Mouse (Mus musculus) kidney, postnatal 4 days (tissue): ENCODE measurements around the gene Slc31a1.

Experiments used
- DNase-seq, 2 experiments: peaks; one replicate each; pipeline ENCODE4 v3.0.0; 2021; ENCODE audit warnings: mixed read lengths in 2 of 2

Gene Slc31a1

GRCm38 (mm10) chr4:62360088-62360804, at the start of gene Slc31a1, which contains the start of gene Fkbp15:
Slc31a1 (plus strand) TSS chr4:62360727.
Fkbp15 (minus strand) TSS chr4:62360548.
- DNase-seq, result peak; percentile 96 to 97

GRCm38 (mm10) chr4:62312821-62313220, 47.7 kb upstream of the Slc31a1 start:
- no peak for DNase-seq

GRCm38 (mm10) chr4:62313641-62314211, 46.8 kb upstream of the Slc31a1 start:
- no peak for DNase-seq

GRCm38 (mm10) chr4:62314516-62314915, 46.0 kb upstream of the Slc31a1 start:
- no peak for DNase-seq

GRCm38 (mm10) chr4:62316456-62316855, 44.1 kb upstream of the Slc31a1 start:
- DNase-seq, result no peak

- DNase-seq, result no peak
Observed at GRCm38 (mm10) chr4:62318294-62318693, 42.2 kb upstream of the Slc31a1 start.

GRCm38 (mm10) chr4:62322684-62323083, 37.8 kb upstream of the Slc31a1 start:
- no peak for DNase-seq

- no peak for DNase-seq
Observed at GRCm38 (mm10) chr4:62326111-62326510, 34.4 kb upstream of the Slc31a1 start.

- no peak for DNase-seq
Observed at GRCm38 (mm10) chr4:62328941-62329660, 31.4 kb upstream of the Slc31a1 start.

GRCm38 (mm10) chr4:62331977-62332376, 28.6 kb upstream of the Slc31a1 start:
- peak in 1 of 2 experiments; percentile 11 for DNase-seq

GRCm38 (mm10) chr4:62338536-62338935, 22.0 kb upstream of the Slc31a1 start:
- DNase-seq, result no peak

GRCm38 (mm10) chr4:62344000-62344399, 16.5 kb upstream of the Slc31a1 start:
- DNase-seq, result no peak

GRCm38 (mm10) chr4:62345827-62346226, 14.7 kb upstream of the Slc31a1 start:
- no peak for DNase-seq

- peak; percentile 19 to 39 for DNase-seq
Observed at GRCm38 (mm10) chr4:62347605-62348328, 12.8 kb upstream of the Slc31a1 start.

- no peak for DNase-seq
Observed at GRCm38 (mm10) chr4:62348329-62348705, 12.2 kb upstream of the Slc31a1 start.

GRCm38 (mm10) chr4:62349371-62349770, 11.2 kb upstream of the Slc31a1 start:
- no peak for DNase-seq

- no peak for DNase-seq
Observed at GRCm38 (mm10) chr4:62357631-62358148, 2.8 kb upstream of the Slc31a1 start.

GRCm38 (mm10) chr4:62359256-62359775, 1.2 kb upstream of the Slc31a1 start:
- peak in 1 of 2 experiments; percentile 8 for DNase-seq

- no peak for DNase-seq
Observed at GRCm38 (mm10) chr4:62360805-62361455, 403 bp downstream of the Slc31a1 start.

- no peak for DNase-seq
Observed at GRCm38 (mm10) chr4:62361571-62361970, 1.0 kb downstream of the Slc31a1 start.

- no peak for DNase-seq
Observed at GRCm38 (mm10) chr4:62361997-62362396, 1.5 kb downstream of the Slc31a1 start.

GRCm38 (mm10) chr4:62362437-62362836, 1.9 kb downstream of the Slc31a1 start:
- no peak for DNase-seq
